Mouse (Mus musculus) embryonic fibroblast, embryonic 13.5 days (primary cell): ENCODE data around the gene Slc41a1. TPM values are rescaled to one million over a fixed set of nuclear protein-coding genes. Genes with fewer than 3 reads are reported as not detected.

Experiments used
- H3K27ac ChIP-seq: 2 replicates; pipeline ENCODE4 v1.5.1; 2012; ENCODE audit warnings: low read length, control low read depth, inconsistent platforms; ENCODE audit not compliant: insufficient read depth
- H3K4me1 ChIP-seq: 2 replicates; pipeline ENCODE4 v1.6.1; 2011; ENCODE audit warnings: low read length; ENCODE audit not compliant: control insufficient read depth, insufficient read depth
- H3K4me3 ChIP-seq: 2 replicates; pipeline ENCODE4 v1.5.1; 2011; ENCODE audit warnings: mild to moderate bottlenecking, control low read depth, low read length; ENCODE audit not compliant: insufficient read depth
- CTCF ChIP-seq: IDR thresholded peaks from 2 replicates; pipeline ENCODE4 v1.5.1; 2011; ENCODE audit warnings: mild to moderate bottlenecking, control low read depth, low read length, moderate library complexity, borderline replicate concordance; ENCODE audit not compliant: insufficient read depth
- POLR2A ChIP-seq: IDR thresholded peaks from 2 replicates; pipeline ENCODE4 v1.6.1; 2011; ENCODE audit warnings: low read depth, mild to moderate bottlenecking, control low read depth, low read length, moderate library complexity
- polyA plus RNA-seq: library from polyadenylated mRNA; stranded (reverse); fragments of >200 nt; gene quantifications from 2 replicates; pipeline ENCODE4 v1.2.4, GENCODE M21; 2011; ENCODE audit warnings: low read depth; ENCODE audit not compliant: missing spikeins, insufficient read length

Slc41a1 gene
- polyA plus RNA-seq, 1 experiment: 22.7 TPM

GRCm38 (mm10) chr1:131843758-131844157, 16.5 kb downstream of the Slc41a1 start:
- Histone ChIP-seq H3K4me1 (no peaks in the 10 kb centered on the region), H3K4me3 (no peak overlapping the region), H3K27ac (no peak overlapping the region)
- TF ChIP-seq POLR2A (no peak), CTCF (no peak)

- no peak overlapping the region for H3K27ac ChIP-seq
- TF ChIP-seq CTCF: no peak
- no peak for TF ChIP-seq POLR2A
- no peaks in the 10 kb centered on the region for H3K4me1 ChIP-seq
- H3K4me3 ChIP-seq: no peak overlapping the region
Observed at GRCm38 (mm10) chr1:131844883-131845282, 17.6 kb downstream of the Slc41a1 start.

GRCm38 (mm10) chr1:131846255-131846654, 19.0 kb downstream of the Slc41a1 start:
- peak; percentile 44; the same call in 1 of the 2 replicates for TF ChIP-seq CTCF
- no peak for TF ChIP-seq POLR2A
- H3K27ac ChIP-seq: no peak overlapping the region

GRCm38 (mm10) chr1:131861811-131862210, 34.5 kb downstream of the Slc41a1 start:
- Histone ChIP-seq H3K4me1 (no peaks in the 10 kb centered on the region), H3K27ac (no peak overlapping the region), H3K4me3 (no peak overlapping the region)
- TF ChIP-seq CTCF: no peak
- TF ChIP-seq POLR2A: no peak

More at GRCm38 (mm10) chr1:131846255-131846654, 19.0 kb downstream of the Slc41a1 start:
- no peak overlapping the region for H3K4me3 ChIP-seq
- no peaks in the 10 kb centered on the region for H3K4me1 ChIP-seq

GRCm38 (mm10) chr1:131865596-131865995, 38.3 kb downstream of the Slc41a1 start:
- no peak overlapping the region for H3K4me3 ChIP-seq
- H3K4me1 ChIP-seq: no peaks in the 10 kb centered on the region
- no peak for TF ChIP-seq POLR2A
- no peak for TF ChIP-seq CTCF
- H3K27ac ChIP-seq: no peak overlapping the region

- H3K4me3 ChIP-seq: no peak overlapping the region
- no peak overlapping the region for H3K27ac ChIP-seq
- no peaks in the 10 kb centered on the region for H3K4me1 ChIP-seq
- no peak for TF ChIP-seq POLR2A
- TF ChIP-seq CTCF: no peak
Observed at GRCm38 (mm10) chr1:131866304-131866999, 39.2 kb downstream of the Slc41a1 start.

- no peaks in the 10 kb centered on the region for H3K4me1 ChIP-seq
- TF ChIP-seq POLR2A (peak; percentile 51), CTCF (peak; percentile 72; the same call in 1 of the 2 replicates)
- peak within 1 kb of the TSS; percentile 59 for H3K4me3 ChIP-seq
- no peak within 1 kb of the TSS for H3K27ac ChIP-seq
Observed at GRCm38 (mm10) chr1:131867093-131867945, 40.0 kb downstream of the Slc41a1 start, which contains the start of gene Rab29. Gene Rab29 (plus strand): TSS chr1:131867224.

- peak overlapping the region; percentile 59 for H3K4me3 ChIP-seq
- TF ChIP-seq POLR2A: no peak
- TF ChIP-seq CTCF: no peak
- H3K27ac ChIP-seq: no peak overlapping the region
- H3K4me1 ChIP-seq: no peaks in the 10 kb centered on the region
Observed at GRCm38 (mm10) chr1:131867946-131868290, 40.6 kb downstream of the Slc41a1 start.

- TF ChIP-seq CTCF: no peak
- TF ChIP-seq POLR2A: no peak
- Histone ChIP-seq H3K27ac (no peak overlapping the region), H3K4me3 (no peak overlapping the region), H3K4me1 (no peaks in the 10 kb centered on the region)
Observed at GRCm38 (mm10) chr1:131869561-131869960, 42.3 kb downstream of the Slc41a1 start.

GRCm38 (mm10) chr1:131872856-131873255, 45.6 kb downstream of the Slc41a1 start:
- H3K27ac ChIP-seq: no peak overlapping the region
- TF ChIP-seq CTCF (no peak), POLR2A (no peak)
- no peak overlapping the region for H3K4me3 ChIP-seq

More at GRCm38 (mm10) chr1:131872856-131873255, 45.6 kb downstream of the Slc41a1 start:
- H3K4me1 ChIP-seq: no peaks in the 10 kb centered on the region
